Mouse (Mus musculus): ENCODE measurements around the gene Fry. TPM values are rescaled to one million over a fixed set of nuclear protein-coding genes. Genes with fewer than 3 reads are reported as not detected.

The Fry gene
- polyA plus RNA-seq, 1 experiment: 2.1 TPM

DNA sequence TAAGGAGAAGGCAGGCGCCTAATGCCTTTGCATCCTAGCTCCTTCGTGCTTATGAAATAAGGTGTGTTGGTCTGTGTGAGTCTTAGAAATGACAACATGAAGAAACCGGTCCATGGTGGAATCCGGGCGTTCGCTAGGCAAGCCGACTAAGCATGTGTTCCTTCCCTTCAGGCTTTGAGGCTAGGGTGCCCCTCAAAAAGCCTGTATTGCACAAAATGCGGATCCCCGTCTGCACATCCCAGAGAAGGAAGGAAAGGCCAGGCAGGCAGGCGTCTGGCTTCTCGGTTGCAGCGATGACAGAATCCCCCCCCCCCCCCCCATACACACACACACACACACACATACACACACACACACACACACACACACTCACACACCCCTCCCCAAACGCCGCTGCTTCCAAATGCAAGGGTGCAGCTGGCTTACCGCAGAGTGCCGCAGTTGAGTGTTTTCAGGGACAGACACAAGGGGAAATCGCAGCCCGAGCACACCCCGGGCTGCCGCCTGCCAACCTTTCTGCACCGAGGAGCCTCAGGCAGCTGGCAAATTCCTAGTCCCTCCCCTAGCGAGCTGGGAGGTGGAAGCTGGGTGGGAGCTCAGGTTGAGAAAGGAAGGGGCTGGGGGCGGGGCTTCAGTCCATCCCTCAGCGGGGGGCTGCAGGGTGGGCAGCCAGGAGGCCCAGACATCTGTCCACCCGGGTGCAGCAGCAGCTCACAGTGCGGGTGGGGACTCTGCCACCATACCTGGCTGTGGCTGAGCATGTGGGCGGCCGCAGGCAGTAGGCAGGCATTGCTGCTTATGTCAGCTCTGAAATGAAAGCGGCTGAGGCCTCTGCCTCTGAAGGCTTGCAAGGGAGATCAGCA is 141.0 kb downstream of the Fry start:
- H3K36me3 ChIP-seq (ENCODE audit: control insufficient read depth, insufficient read depth): no peaks in the 10 kb centered on the region
- no peak overlapping the region for H3K4me3 ChIP-seq
- no peak overlapping the region for H3ac ChIP-seq (ENCODE audit: control insufficient read depth, insufficient read length)
- H3K79me2 ChIP-seq (ENCODE audit: control insufficient read depth, insufficient read depth): no peaks in the 10 kb centered on the region
- H3K4me2 ChIP-seq (ENCODE audit: low read depth): peak overlapping the region; percentile 34
- no peak for TF ChIP-seq CEBPB (IDR thresholded peaks at IDR 0.05; ENCODE audit: insufficient read depth, poor library complexity, severe bottlenecking)
- no peak for TF ChIP-seq TCF3 (IDR thresholded peaks at IDR 0.05; ENCODE audit: insufficient read length, low read depth)
- TF ChIP-seq MYOG (IDR thresholded peaks at IDR 0.05; ENCODE audit: control insufficient read depth in 1 of 3, insufficient read depth in 1 of 3, insufficient read length in 2 of 3, low read depth in 2 of 3): no peak
- no peak for TF ChIP-seq POLR2AphosphoS2 (IDR thresholded peaks at IDR 0.05; ENCODE audit: insufficient read length, low read depth)
- no peak for TF ChIP-seq SRF (IDR thresholded peaks at IDR 0.05; ENCODE audit: control insufficient read depth, insufficient read length, low read depth)
- no peak for TF ChIP-seq USF1 (IDR thresholded peaks at IDR 0.05; ENCODE audit: low read depth)
- TF ChIP-seq REST (IDR thresholded peaks at IDR 0.05; ENCODE audit: insufficient read depth, insufficient read length): no peak
- no peak for TF ChIP-seq POLR2A (IDR thresholded peaks at IDR 0.05; ENCODE audit: insufficient read length, low read depth)
- no peak for TF ChIP-seq MYOD1 (IDR thresholded peaks at IDR 0.05; ENCODE audit: control insufficient read depth in 1 of 3, insufficient read length in 2 of 3, low read depth in 2 of 3)
- no peak for TF ChIP-seq TCF12 (IDR thresholded peaks at IDR 0.05; ENCODE audit: insufficient read depth, poor library complexity, severe bottlenecking)
- no peak for TF ChIP-seq MAX (IDR thresholded peaks at IDR 0.05; ENCODE audit: low read depth)
- TF ChIP-seq E2F4 (IDR thresholded peaks at IDR 0.05; ENCODE audit: insufficient read depth): no peak
- no peaks in the 10 kb centered on the region for H3K27me3 ChIP-seq (ENCODE audit: control insufficient read depth, insufficient read depth, insufficient read length)

DNA sequence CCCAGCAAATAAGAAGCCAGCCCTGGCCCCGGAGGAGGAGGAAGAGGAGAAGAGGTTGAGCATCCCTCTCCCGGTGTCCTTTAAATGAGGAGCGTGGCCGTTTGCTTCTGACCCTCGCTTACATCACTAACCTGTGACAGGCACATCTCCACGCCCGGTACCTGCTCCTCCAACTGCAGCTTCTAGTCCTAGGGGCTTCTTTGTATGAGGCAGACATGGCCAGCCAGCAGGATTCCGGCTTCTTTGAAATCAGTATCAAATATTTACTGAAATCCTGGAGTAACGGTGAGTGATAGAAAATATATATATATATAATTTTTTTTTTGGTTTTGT is 141.6 kb downstream of the Fry start:
- TF ChIP-seq TCF12 (IDR thresholded peaks at IDR 0.05; ENCODE audit: insufficient read depth, poor library complexity, severe bottlenecking) (no peak), POLR2AphosphoS2 (IDR thresholded peaks at IDR 0.05; ENCODE audit: insufficient read length, low read depth) (no peak), POLR2A (IDR thresholded peaks at IDR 0.05; ENCODE audit: insufficient read length, low read depth) (no peak), TCF3 (IDR thresholded peaks at IDR 0.05; ENCODE audit: insufficient read length, low read depth) (no peak), USF1 (IDR thresholded peaks at IDR 0.05; ENCODE audit: low read depth) (no peak), CEBPB (IDR thresholded peaks at IDR 0.05; ENCODE audit: insufficient read depth, poor library complexity, severe bottlenecking) (no peak), E2F4 (IDR thresholded peaks at IDR 0.05; ENCODE audit: insufficient read depth) (no peak), MYOD1 (IDR thresholded peaks at IDR 0.05; ENCODE audit: control insufficient read depth in 1 of 3, insufficient read length in 2 of 3, low read depth in 2 of 3) (no peak), MAX (IDR thresholded peaks at IDR 0.05; ENCODE audit: low read depth) (no peak), MYOG (IDR thresholded peaks at IDR 0.05; ENCODE audit: control insufficient read depth in 1 of 3, insufficient read depth in 1 of 3, insufficient read length in 2 of 3, low read depth in 2 of 3) (no peak), REST (IDR thresholded peaks at IDR 0.05; ENCODE audit: insufficient read depth, insufficient read length) (no peak)
- Histone ChIP-seq H3K36me3 (ENCODE audit: control insufficient read depth, insufficient read depth) (no peaks in the 10 kb centered on the region), H3ac (ENCODE audit: control insufficient read depth, insufficient read length) (no peak overlapping the region), H3K4me2 (ENCODE audit: low read depth) (peak overlapping the region; percentile 18), H3K27me3 (ENCODE audit: control insufficient read depth, insufficient read depth, insufficient read length) (no peaks in the 10 kb centered on the region), H3K79me2 (ENCODE audit: control insufficient read depth, insufficient read depth) (no peaks in the 10 kb centered on the region), H3K4me3 (no peak overlapping the region)

DNA sequence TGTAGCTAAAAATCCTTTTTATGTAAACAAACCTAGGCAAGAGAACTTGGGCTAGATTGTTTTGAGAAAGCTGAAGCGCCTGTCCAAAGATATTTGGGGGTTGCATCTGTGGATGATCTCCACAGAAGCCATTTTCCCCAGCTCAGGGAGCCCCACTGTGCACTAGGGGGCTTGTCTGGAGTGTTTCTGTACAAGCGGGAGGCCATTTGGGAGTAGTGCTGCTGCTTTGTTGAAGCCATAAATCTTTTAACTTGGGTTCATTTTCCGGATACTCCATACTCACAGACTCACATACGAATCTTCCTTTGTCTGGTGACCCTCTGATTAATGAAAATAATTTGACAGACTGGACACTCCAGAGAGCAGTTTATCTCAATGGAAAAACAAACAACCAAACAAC is 142.9 kb downstream of the Fry start:
- Histone ChIP-seq H3K27me3 (ENCODE audit: control insufficient read depth, insufficient read depth, insufficient read length) (no peaks in the 10 kb centered on the region), H3K4me3 (no peak overlapping the region), H3K36me3 (ENCODE audit: control insufficient read depth, insufficient read depth) (no peaks in the 10 kb centered on the region), H3K4me2 (ENCODE audit: low read depth) (no peak overlapping the region), H3K79me2 (ENCODE audit: control insufficient read depth, insufficient read depth) (no peaks in the 10 kb centered on the region), H3ac (ENCODE audit: control insufficient read depth, insufficient read length) (no peak overlapping the region)
- TF ChIP-seq MYOD1 (IDR thresholded peaks at IDR 0.05; ENCODE audit: control insufficient read depth in 1 of 3, insufficient read length in 2 of 3, low read depth in 2 of 3) (no peak), CEBPB (IDR thresholded peaks at IDR 0.05; ENCODE audit: insufficient read depth, poor library complexity, severe bottlenecking) (no peak), E2F4 (IDR thresholded peaks at IDR 0.05; ENCODE audit: insufficient read depth) (no peak), USF1 (IDR thresholded peaks at IDR 0.05; ENCODE audit: low read depth) (no peak), POLR2AphosphoS2 (IDR thresholded peaks at IDR 0.05; ENCODE audit: insufficient read length, low read depth) (no peak), POLR2A (IDR thresholded peaks at IDR 0.05; ENCODE audit: insufficient read length, low read depth) (no peak), TCF3 (IDR thresholded peaks at IDR 0.05; ENCODE audit: insufficient read length, low read depth) (no peak), SRF (IDR thresholded peaks at IDR 0.05; ENCODE audit: control insufficient read depth, insufficient read length, low read depth) (no peak), MYOG (IDR thresholded peaks at IDR 0.05; ENCODE audit: control insufficient read depth in 1 of 3, insufficient read depth in 1 of 3, insufficient read length in 2 of 3, low read depth in 2 of 3) (no peak), TCF12 (IDR thresholded peaks at IDR 0.05; ENCODE audit: insufficient read depth, poor library complexity, severe bottlenecking) (no peak), MAX (IDR thresholded peaks at IDR 0.05; ENCODE audit: low read depth) (no peak), REST (IDR thresholded peaks at IDR 0.05; ENCODE audit: insufficient read depth, insufficient read length) (no peak)

DNA sequence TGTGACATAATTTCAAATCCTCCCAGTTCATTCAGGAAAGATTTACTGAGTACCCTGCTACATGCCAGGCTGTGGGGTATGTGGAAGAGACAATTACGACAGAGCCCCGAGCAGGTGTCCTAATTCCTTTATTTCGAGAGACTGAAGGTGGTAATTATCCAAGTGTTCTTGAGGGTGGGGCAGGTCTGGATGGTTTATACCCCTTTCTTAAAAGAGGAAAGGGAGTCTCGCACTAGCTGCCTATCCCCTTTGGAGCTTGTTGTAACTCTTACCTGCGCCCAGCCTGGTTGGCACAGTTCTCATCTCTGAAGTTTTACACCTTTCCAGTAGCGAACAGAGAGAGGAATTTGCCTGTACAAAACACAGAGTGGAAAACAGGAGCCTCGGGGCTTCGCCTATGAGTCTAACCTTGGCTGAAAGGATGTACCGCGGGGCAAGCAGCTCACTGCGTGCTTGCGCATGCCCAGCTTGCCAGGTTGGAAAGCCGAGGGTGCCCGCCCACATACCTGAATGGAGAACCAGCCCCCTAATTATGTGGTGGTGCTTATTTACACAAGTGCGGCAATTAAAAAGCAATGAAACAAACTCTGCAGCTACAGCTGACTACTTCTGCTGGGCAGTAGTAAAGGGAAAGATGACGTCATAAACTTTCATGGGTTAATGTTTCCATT is 143.7 kb downstream of the Fry start:
- no peak overlapping the region for H3K4me2 ChIP-seq (ENCODE audit: low read depth)

More for the DNA sequence above, 143.7 kb downstream of the Fry start:
- no peaks in the 10 kb centered on the region for H3K27me3 ChIP-seq (ENCODE audit: control insufficient read depth, insufficient read depth, insufficient read length)
- no peak overlapping the region for H3K4me3 ChIP-seq
- no peaks in the 10 kb centered on the region for H3K36me3 ChIP-seq (ENCODE audit: control insufficient read depth, insufficient read depth)
- H3ac ChIP-seq (ENCODE audit: control insufficient read depth, insufficient read length): no peak overlapping the region
- TF ChIP-seq REST (IDR thresholded peaks at IDR 0.05; ENCODE audit: insufficient read depth, insufficient read length) (no peak), USF1 (IDR thresholded peaks at IDR 0.05; ENCODE audit: low read depth) (no peak), MYOG (IDR thresholded peaks at IDR 0.05; ENCODE audit: control insufficient read depth in 1 of 3, insufficient read depth in 1 of 3, insufficient read length in 2 of 3, low read depth in 2 of 3) (no peak), E2F4 (IDR thresholded peaks at IDR 0.05; ENCODE audit: insufficient read depth) (no peak), MYOD1 (IDR thresholded peaks at IDR 0.05; ENCODE audit: control insufficient read depth in 1 of 3, insufficient read length in 2 of 3, low read depth in 2 of 3) (no peak), TCF12 (IDR thresholded peaks at IDR 0.05; ENCODE audit: insufficient read depth, poor library complexity, severe bottlenecking) (no peak), CEBPB (IDR thresholded peaks at IDR 0.05; ENCODE audit: insufficient read depth, poor library complexity, severe bottlenecking) (no peak), POLR2A (IDR thresholded peaks at IDR 0.05; ENCODE audit: insufficient read length, low read depth) (no peak), MAX (IDR thresholded peaks at IDR 0.05; ENCODE audit: low read depth) (no peak), POLR2AphosphoS2 (IDR thresholded peaks at IDR 0.05; ENCODE audit: insufficient read length, low read depth) (no peak), TCF3 (IDR thresholded peaks at IDR 0.05; ENCODE audit: insufficient read length, low read depth) (no peak)
- no peaks in the 10 kb centered on the region for H3K79me2 ChIP-seq (ENCODE audit: control insufficient read depth, insufficient read depth)
